Mouse (Mus musculus) hindbrain, embryonic 12.5 days (tissue): ENCODE data around the gene Fasn. TPM values are rescaled to one million over a fixed set of nuclear protein-coding genes. Genes with fewer than 3 reads are reported as not detected.
A peak's percentile ranks its signal among the peaks of the same experiment; 100 is the strongest.
"Not testable (repeated sequence)": the region's sequence is repeated elsewhere in the genome, so short reads cannot be mapped to it uniquely, and the experiment has no call there.

Source experiments
- ATAC-seq: fragments of 200-750 bp; cut with Nextera tagmentation; 2 replicates; pipeline ENCODE4 v1.8.0; 2017; ENCODE audit warnings: moderate TSS enrichment; ENCODE audit not compliant: low FRiP score
- H3K27ac ChIP-seq: fragments of 300-500 bp; sonication (generic); 2 replicates; pipeline ENCODE4 v1.5.1; 2016; ENCODE audit warnings: mild to moderate bottlenecking
- H3K27me3 ChIP-seq: fragments of 300-500 bp; sonication (generic); 2 replicates; pipeline ENCODE4 v1.6.1; 2016; ENCODE audit warnings: mild to moderate bottlenecking
- H3K36me3 ChIP-seq: fragments of 300-500 bp; sonication (generic); 2 replicates; pipeline ENCODE4 v1.6.1; 2016; ENCODE audit warnings: mild to moderate bottlenecking
- H3K4me1 ChIP-seq: fragments of 300-500 bp; sonication (generic); 2 replicates; pipeline ENCODE4 v1.6.1; 2016
- H3K4me2 ChIP-seq: fragments of 300-500 bp; sonication (generic); replicated peaks from 2 replicates; pipeline ENCODE4 v1.6.1; 2016; ENCODE audit warnings: mild to moderate bottlenecking
- H3K4me3 ChIP-seq: fragments of 300-500 bp; sonication (generic); 2 replicates; pipeline ENCODE4 v1.5.1; 2016; ENCODE audit warnings: mild to moderate bottlenecking
- H3K9ac ChIP-seq: fragments of 300-500 bp; sonication (generic); 2 replicates; pipeline ENCODE4 v1.6.1; 2016; ENCODE audit warnings: mild to moderate bottlenecking, moderate library complexity
- H3K9me3 ChIP-seq: fragments of 300-500 bp; sonication (generic); replicated peaks from 2 replicates; pipeline ENCODE4 v1.6.1; 2016; ENCODE audit warnings: mild to moderate bottlenecking
- WGBS: fragments of 180-500 bp; shearing (Covaris S2); methylation state at CpG from one replicate; pipeline ENCODE4 v1.1.7; 2016; 5-methylcytosine and 5-hydroxymethylcytosine counted together
- polyA plus RNA-seq: library from polyadenylated mRNA; unstranded; fragments of >200 nt; fragmentation: Nextera tagmentation; extraction: Ambion mirVana; gene quantifications from 2 replicates; pipeline ENCODE4 v1.2.1, GENCODE M21; 2016

Fasn gene
- polyA plus RNA-seq, 1 experiment from 2014 or later, result 120 TPM

DNA sequence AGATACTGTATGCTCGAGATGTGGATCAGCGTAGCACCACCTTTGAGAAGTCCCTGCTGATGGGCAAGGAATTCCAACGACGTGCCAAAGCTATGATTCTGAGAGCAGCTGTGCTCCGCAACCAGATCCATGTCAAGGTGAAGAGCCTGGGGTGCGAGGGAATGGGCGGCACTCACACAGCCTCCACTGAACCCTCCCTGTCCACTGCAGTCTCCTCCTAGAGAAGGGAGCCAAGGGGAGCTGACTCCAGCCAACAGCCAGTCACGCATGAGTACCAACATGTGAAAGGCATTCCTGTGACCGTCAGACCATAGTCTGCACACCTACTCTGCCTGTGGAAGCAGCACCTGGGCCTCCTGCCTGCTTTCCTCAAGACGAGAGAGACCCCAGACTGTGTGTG lies 35.9 kb downstream of the Fasn start:
- not testable (repeated sequence) for H3K4me3 ChIP-seq, ATAC-seq, H3K27me3 ChIP-seq, H3K9ac ChIP-seq, H3K9me3 ChIP-seq, H3K4me2 ChIP-seq, H3K27ac ChIP-seq
- H3K4me1 ChIP-seq, result peaks cover 11% of the 10 kb centered on the region
- 89% methylated on average over 9 of the region's 10 CpGs for WGBS
- H3K36me3 ChIP-seq, result peaks cover 75% of the 10 kb centered on the region

DNA sequence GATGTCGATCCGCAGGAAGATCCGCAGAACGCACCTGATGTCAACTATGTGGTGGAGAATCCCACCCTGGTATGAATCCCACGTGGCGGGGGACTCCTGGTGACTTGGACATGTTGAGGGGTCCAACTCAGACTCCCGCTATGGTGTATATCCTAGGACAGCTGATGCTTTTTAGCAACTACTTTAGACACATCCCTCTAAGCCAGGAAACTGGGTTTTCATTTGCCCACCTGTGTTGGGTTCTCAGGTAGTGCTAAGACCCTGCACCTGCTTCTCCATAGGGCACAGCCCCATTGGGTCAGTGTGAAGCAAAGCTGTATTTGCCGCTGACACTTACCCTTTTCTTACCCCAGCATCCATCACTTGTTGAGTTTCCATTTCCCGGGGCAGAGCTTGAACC lies 39.2 kb downstream of the Fasn start:
- peak overlapping the region; percentile 96 for H3K9ac ChIP-seq
- H3K4me3 ChIP-seq, result peak overlapping the region; percentile 100
- WGBS, result 35% methylated on average over 9 of the region's 9 CpGs
- no peak for ATAC-seq
- peaks cover 55% of the 10 kb centered on the region for H3K36me3 ChIP-seq
- H3K4me2 ChIP-seq, result peak overlapping the region; percentile 97
- H3K4me1 ChIP-seq, result peaks cover 19% of the 10 kb centered on the region
- H3K9me3 ChIP-seq, result no peaks in the 10 kb centered on the region
- H3K27ac ChIP-seq, result no peak overlapping the region
- no peaks in the 10 kb centered on the region; the same call in 1 of the 2 replicates for H3K27me3 ChIP-seq

DNA sequence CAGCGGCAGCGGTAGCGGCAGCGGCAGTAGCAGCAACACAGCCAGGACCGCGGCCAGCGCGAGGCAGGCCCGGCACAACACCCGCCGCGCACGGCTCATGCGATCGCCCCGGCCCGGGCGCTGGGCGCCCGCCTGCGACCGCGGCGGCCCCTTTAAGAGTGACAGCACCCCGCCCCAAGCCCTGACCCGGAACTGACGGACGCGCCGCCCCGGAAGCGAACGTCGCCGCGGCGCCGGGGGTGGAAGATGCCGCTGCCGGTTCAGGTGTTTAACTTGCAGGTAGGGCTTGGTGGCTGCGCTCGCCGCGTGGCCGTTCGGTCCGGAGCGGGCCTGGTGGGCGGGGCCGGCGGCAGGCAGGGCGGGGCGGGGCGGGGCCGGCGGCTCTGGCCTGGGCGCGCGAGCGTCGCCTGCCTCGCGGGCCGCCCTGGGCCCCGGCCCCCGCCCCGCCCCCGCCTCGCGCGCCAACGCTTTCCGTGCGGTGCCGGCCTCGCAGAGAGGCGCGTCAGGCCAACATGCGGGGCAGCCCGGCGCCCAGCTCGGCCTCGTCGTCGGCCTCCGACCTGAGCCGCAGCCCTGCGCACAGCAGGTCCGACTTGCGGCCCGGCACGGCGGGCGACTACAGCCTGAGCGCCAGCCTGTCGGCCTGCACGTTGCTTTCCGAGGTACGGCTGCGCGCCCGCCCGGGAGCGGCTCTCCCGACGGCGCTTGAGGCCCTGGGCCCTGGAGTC lies 40.1 kb downstream of the Fasn start, which contains the start of the genes Rfng and Gps1:
Gene Rfng (minus strand): TSS at position 144 of the 728 bp plus-strand sequence.
Gene Gps1 (plus strand): TSS at position 209 of the 728 bp plus-strand sequence.
- peak within 1 kb of the TSS; percentile 81 for H3K27ac ChIP-seq
- WGBS, result under 1% methylated on average over 64 of the region's 107 CpGs
- peak within 1 kb of the TSS; percentile 97 for H3K4me2 ChIP-seq
- H3K27me3 ChIP-seq, result no peaks in the 10 kb centered on the region; the same call in 1 of the 2 replicates
- no peaks in the 10 kb centered on the region for H3K9me3 ChIP-seq
- H3K36me3 ChIP-seq, result peaks cover 54% of the 10 kb centered on the region
- peak within 1 kb of the TSS; percentile 100 for H3K4me3 ChIP-seq
- ATAC-seq, result peak; percentile 81
- H3K9ac ChIP-seq, result peak within 1 kb of the TSS; percentile 96
- peaks cover 19% of the 10 kb centered on the region for H3K4me1 ChIP-seq

DNA sequence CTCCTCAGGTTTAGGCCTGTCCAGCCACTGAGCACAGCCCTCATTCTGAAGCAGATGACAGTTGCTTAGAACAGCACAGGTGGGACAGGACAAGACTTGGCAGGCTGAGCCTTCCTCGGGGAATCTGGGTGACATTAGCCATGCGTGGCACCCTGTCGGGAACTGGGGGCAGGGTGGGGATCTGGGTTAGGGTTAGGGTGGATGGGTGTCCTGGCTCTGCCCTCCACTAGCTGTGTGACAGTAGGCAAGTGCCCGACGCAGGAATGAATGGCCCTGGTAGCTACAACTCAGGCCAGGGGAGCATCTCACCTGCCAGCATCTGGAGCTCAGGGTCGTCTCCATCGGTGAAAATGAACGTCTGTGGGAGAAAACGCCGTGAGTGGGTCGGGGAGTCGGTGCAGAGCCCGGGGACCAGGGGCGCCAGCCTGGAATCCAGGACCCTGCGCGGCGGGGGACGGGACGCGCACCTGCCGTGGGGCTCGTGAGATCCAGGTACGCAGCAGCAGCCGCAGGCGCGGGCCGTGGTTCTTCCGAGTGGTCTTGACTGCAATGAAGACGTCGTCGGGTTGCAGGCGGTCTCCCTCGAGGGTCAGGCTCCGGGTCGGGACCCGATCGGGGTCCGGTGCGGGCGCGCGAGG lies 40.8 kb downstream of the Fasn start:
- WGBS, result 1% methylated on average over 41 of the region's 42 CpGs
- Histone ChIP-seq H3K4me3 (peak overlapping the region; percentile 100), H3K9ac (peak overlapping the region; percentile 96), H3K4me1 (peaks cover 19% of the 10 kb centered on the region), H3K9me3 (no peaks in the 10 kb centered on the region), H3K36me3 (peaks cover 49% of the 10 kb centered on the region), H3K27ac (peak overlapping the region; percentile 81), H3K27me3 (no peaks in the 10 kb centered on the region; the same call in 1 of the 2 replicates), H3K4me2 (peak overlapping the region; percentile 97)
- ATAC-seq, result peak; percentile 27; the same call in 1 of the 2 replicates

DNA sequence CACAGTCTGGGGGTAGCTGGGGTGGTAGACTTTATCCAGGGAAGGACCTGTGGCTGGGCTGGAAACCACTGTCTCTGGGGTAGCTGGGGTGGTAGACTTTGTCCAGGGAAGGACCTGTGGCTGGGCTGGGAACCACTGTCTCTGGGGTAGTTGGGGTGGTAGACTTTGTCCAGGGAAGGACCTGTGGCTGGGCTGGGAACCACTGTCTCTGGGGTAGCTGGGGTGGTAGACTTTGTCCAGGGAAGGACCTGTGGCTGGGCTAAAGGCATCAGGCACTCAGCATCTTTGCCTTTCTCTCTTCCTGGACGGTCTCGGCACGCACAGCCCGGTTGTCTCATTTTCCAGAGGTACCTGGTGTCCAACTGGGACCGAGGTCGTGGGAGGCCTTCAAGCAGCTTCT lies 43.0 kb downstream of the Fasn start:
- Histone ChIP-seq H3K4me1 (peaks cover 25% of the 10 kb centered on the region), H3K36me3 (peaks cover 28% of the 10 kb centered on the region)
- ATAC-seq, H3K27me3 ChIP-seq, H3K4me3 ChIP-seq, H3K9me3 ChIP-seq, H3K27ac ChIP-seq, H3K9ac ChIP-seq, H3K4me2 ChIP-seq: not testable (repeated sequence)
- 100% methylated on average over 6 of the region's 6 CpGs for WGBS

DNA sequence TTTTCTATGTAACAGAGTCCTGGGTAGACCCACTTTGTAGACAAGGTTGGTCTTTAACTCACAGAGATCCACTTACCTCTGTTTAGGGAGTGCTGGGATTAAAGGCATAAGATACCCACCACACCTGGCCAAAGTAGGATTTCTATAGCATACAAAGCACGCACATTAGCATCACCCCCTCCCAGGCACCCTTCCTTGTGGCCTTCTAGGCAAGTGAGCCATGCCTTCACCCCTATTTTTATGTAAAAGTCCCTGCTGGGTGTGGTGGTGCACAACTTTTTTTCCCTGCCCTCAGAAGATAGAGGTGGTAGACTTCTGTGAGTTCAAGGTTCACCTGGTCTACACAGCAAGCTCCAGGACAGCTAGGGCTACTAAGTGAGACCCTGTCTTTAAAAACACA lies 44.5 kb downstream of the Fasn start:
- WGBS, result 83% methylated on average over 1 of the region's 1 CpGs
- H3K9me3 ChIP-seq, result no peaks in the 10 kb centered on the region
- no peak overlapping the region for H3K27ac ChIP-seq
- H3K36me3 ChIP-seq, result peaks cover 21% of the 10 kb centered on the region; the same call in 1 of the 2 replicates
- no peak overlapping the region for H3K4me2 ChIP-seq
- ATAC-seq, result no peak
- H3K4me1 ChIP-seq, result peaks cover 22% of the 10 kb centered on the region
- H3K27me3 ChIP-seq, result no peaks in the 10 kb centered on the region; the same call in 1 of the 2 replicates
- H3K4me3 ChIP-seq, result no peak overlapping the region
- no peak overlapping the region for H3K9ac ChIP-seq

DNA sequence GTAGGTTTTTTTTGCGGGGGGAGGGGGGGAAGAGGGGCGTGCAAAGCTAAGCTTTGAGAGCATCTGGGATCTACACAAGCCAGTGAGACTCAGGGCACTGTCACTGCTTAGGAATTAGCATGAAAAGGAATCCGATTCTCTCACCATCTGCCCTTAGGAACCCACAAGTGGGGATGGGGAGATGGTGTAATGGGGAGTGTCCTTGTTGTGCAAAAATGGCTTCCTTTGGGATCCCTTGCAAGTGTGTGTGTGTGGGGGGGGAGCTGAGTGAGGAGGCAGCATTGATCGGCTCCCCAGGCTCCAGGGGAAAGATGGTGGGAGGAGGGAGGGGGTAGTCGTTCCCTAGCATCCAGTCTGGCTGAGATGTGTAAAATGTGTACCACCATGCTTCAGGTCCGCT lies 47.2 kb downstream of the Fasn start:
- Histone ChIP-seq H3K27me3 (no peaks in the 10 kb centered on the region), H3K4me1 (peaks cover 10% of the 10 kb centered on the region), H3K9ac (no peak overlapping the region), H3K4me3 (no peak overlapping the region), H3K4me2 (no peak overlapping the region), H3K9me3 (no peaks in the 10 kb centered on the region), H3K36me3 (peaks cover 21% of the 10 kb centered on the region; the same call in 1 of the 2 replicates), H3K27ac (no peak overlapping the region)
- 30% methylated on average over 6 of the region's 6 CpGs for WGBS
- no peak for ATAC-seq

DNA sequence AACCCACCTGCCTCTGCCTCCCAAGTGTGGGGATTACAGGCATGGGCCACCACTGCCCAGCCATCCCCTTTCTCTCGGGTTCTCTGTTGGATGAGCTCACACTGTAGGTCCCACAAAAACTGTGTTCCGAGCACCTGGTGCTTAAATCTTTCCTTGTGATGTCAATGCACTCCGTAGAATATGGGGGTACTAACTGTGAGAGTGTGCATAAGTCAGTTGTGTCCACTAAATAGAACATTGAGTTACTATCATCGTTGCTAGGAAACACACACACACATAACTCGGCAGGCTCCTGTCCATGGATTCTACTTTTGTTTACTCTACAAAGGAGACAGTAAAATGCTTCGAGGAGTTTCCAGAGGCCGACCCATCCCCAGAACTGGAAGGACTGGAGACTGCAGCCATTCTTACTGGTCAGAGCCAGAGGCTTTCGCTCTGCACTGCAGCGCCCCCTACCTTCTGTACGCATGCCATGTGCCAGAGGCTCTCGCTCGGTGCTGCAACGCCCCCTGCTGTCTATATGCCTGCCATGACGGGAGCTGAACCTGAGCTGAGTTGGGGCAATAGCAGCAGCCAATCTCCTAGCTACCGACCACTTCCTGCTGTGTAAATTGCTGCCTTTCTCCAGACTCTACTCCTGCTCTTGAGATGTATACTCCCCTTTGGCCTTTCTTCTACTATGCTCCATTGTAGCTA lies 48.4 kb downstream of the Fasn start:
- 27% methylated on average over 15 of the region's 15 CpGs for WGBS
- Histone ChIP-seq H3K27ac (no peak overlapping the region), H3K4me2 (no peak overlapping the region), H3K36me3 (peaks cover 16% of the 10 kb centered on the region; the same call in 1 of the 2 replicates), H3K4me1 (peaks cover 10% of the 10 kb centered on the region), H3K4me3 (no peak overlapping the region), H3K27me3 (no peaks in the 10 kb centered on the region), H3K9ac (no peak overlapping the region), H3K9me3 (no peaks in the 10 kb centered on the region)
- ATAC-seq, result peak; percentile 71

DNA sequence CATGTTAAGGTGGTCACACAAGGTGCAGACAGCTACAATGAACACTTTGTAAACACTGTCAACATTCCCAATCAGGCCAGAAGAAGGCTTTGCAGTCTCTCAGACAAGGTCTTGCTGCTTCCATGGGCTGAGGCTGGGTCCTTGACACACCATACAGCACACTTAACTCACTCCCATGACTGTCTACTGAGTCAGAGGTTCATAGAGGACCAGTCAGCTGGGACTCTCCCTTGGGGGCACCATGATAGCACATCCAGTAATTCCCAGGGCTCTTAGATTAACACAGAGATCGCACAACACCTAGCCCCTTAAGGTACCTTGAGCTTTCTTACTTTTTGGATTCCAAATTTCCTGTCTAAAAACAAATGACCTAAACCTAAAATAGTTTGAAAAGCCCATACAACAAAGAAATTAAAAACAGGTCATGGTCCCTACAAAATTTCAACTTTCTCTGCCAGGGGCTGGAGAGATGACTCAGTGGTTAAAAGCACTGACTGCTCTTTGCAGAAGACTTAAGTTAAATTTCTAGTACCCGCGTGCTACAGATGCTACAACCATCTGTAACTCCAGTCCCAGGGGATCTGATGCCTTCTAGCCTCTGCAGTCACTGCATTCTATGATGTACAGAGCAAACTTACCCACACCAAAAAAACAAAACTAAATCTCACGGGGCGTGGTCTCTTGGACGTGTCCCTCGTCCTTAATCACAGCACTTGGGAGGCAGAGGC lies 50.7 kb downstream of the Fasn start:
- Histone ChIP-seq H3K27me3 (no peaks in the 10 kb centered on the region), H3K36me3 (no peaks in the 10 kb centered on the region), H3K4me2 (no peak overlapping the region), H3K27ac (no peak overlapping the region), H3K9me3 (no peaks in the 10 kb centered on the region), H3K4me3 (no peak overlapping the region), H3K9ac (no peak overlapping the region), H3K4me1 (peaks cover 10% of the 10 kb centered on the region)
- no peak for ATAC-seq
- WGBS, result 86% methylated on average over 7 of the region's 7 CpGs

DNA sequence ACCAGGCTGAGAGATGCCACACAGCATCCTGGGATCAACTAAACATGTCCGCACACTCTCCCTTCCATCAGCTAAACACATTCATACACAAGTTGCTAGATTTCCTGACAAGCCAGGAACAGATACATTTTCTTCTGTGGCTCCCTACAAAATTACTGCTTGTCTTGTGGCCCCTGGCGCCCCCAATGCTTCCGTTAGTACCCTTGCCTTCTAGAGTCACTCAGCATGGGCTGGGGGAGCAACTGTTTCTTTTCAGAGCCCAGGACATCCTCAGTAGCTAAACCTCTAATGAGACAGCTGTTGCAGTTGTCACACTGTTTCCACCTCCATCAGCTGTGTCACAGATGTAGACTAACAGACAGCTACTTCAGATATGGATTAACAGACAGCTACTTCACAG lies 51.6 kb downstream of the Fasn start:
- Histone ChIP-seq H3K4me2 (no peak overlapping the region), H3K9ac (no peak overlapping the region), H3K9me3 (no peaks in the 10 kb centered on the region), H3K4me3 (no peak overlapping the region), H3K27me3 (no peaks in the 10 kb centered on the region), H3K4me1 (peaks cover 10% of the 10 kb centered on the region), H3K27ac (no peak overlapping the region), H3K36me3 (no peaks in the 10 kb centered on the region)
- 79% methylated on average over 3 of the region's 3 CpGs for WGBS
- ATAC-seq, result no peak

DNA sequence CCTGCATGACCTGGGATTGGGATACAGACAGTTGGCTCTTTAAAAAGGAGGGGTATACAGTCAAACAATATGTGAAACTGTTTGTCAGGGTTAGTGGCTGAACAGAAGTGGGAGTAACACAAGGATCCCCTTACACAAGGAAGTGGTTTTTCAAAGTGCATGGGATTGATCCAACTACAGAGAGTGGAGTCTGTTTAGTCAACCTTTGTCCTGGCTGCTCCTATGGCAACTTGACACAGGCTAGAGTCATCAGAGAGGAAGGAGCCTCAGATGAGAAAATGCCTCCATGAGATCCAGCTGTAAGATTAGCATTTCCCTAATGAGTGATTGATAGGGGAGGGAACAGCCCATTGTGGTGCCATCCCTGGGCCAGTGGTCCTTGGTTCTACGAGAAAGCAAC lies 56.1 kb downstream of the Fasn start:
- no peaks in the 10 kb centered on the region for H3K4me1 ChIP-seq
- H3K9ac ChIP-seq, result no peak overlapping the region
- no peaks in the 10 kb centered on the region for H3K9me3 ChIP-seq
- H3K27me3 ChIP-seq, result peaks cover 4% of the 10 kb centered on the region
- ATAC-seq, result no peak
- 80% methylated on average over 1 of the region's 1 CpGs for WGBS
- H3K4me3 ChIP-seq, result no peak overlapping the region
- H3K27ac ChIP-seq, result no peak overlapping the region
- no peaks in the 10 kb centered on the region for H3K36me3 ChIP-seq
- H3K4me2 ChIP-seq, result no peak overlapping the region

DNA sequence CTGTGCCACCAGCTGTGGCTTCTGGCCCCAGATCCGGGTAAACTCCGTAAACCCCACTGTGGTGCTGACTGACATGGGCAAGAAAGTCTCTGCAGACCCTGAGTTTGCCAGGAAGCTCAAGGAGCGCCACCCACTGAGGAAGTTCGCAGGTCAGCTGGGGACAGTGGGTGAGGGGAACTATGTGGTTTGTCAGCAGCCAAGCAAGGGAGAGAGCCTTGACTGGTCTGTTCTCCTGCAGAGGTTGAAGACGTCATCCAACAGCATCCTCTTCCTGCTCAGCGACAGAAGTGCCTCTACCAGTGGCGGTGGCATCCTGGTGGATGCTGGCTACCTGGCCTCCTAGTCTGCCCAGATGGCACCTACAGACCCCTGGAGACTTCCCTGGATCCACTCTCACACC lies 57.3 kb downstream of the Fasn start:
- WGBS, result 71% methylated on average over 4 of the region's 7 CpGs

More for the DNA sequence above, 57.3 kb downstream of the Fasn start:
- not testable (repeated sequence) for H3K4me1 ChIP-seq, H3K4me3 ChIP-seq, H3K9me3 ChIP-seq, H3K27ac ChIP-seq, H3K4me2 ChIP-seq, H3K36me3 ChIP-seq, ATAC-seq, H3K9ac ChIP-seq
- peaks cover 11% of the 10 kb centered on the region for H3K27me3 ChIP-seq
